Mouse (Mus musculus) small intestine, adult 2 months (tissue): ENCODE results near the gene Vsig10l.

Experiments
- CTCF ChIP-seq: fragments of 200-500 bp; IDR thresholded peaks from 2 replicates; pipeline ENCODE4 v1.5.1; 2012; ENCODE audit warnings: low read depth, mild to moderate bottlenecking, control low read depth, inconsistent platforms, low read length, moderate library complexity, mixed read lengths; ENCODE audit not compliant: insufficient replicate concordance, insufficient read length; ENCODE audit errors: extremely low read depth
- POLR2A ChIP-seq: fragments of 200-500 bp; IDR thresholded peaks from 2 replicates; pipeline ENCODE4 v1.6.1; 2012; ENCODE audit warnings: low read depth, mild to moderate bottlenecking, control low read depth, inconsistent platforms, low read length, moderate library complexity

GRCm38 (mm10) chr7:43423991-43424625 lies 38.8 kb upstream of the Vsig10l start:
- TF ChIP-seq POLR2A, result no peak
- TF ChIP-seq CTCF, result no peak
